Mouse (Mus musculus): ENCODE measurements around the gene Ccnd2.

DNA sequence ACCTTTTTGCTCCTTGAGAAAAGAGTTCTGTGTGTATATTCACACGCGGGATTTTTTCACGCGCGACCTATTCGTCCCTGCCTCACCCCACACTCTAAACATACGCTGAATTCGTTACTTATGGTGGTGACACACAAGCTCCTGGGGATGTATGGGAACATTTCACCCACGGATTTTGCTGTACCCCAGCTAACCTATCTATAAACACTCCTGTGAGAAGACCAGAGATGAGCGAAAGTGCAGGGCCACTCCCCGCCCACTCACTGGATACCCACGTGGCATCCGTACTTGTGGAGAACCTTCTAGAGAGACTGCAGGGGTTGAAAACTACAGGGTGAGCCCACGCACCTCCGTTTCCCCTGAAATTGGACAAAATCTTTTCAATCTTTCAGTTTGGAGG, 3.5 kb upstream of the Ccnd2 start:
- no peak for TF ChIP-seq CTCF (IDR thresholded peaks at IDR 0.05; ENCODE audit: extremely low read depth, insufficient read depth, low read length)
- no peak for TF ChIP-seq POLR2A (IDR thresholded peaks at IDR 0.05; ENCODE audit: extremely low read depth, insufficient read depth, low read length)

Measured in cortical plate, adult 2 months (tissue).